ENCODE assay signal across 8 mouse cellular contexts in the genomic region with DNA sequence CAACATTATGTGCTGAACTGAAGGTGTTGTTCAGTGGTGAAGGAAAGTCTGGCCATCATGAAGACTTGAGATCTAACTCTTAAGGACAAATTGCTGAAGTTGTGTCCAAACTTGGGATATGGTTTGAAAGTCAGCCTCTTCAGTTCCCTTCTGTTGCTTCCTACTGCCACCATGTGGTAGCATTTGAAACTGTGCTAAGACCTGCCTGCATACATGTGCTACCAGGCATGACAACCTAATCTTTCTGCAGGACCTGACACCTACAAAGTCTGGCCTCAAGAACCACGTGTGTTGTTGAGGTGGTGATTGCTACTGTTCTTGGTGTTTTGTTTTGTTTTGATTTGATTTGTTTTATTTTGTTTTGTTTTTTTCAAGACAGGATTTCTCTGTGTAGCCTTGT. TPM values are rescaled to one million over a fixed set of nuclear protein-coding genes. Genes with fewer than 3 reads are reported as not detected.
DNase-seq lines count a peak whose midpoint lies in the region; ATAC-seq and TF ChIP-seq lines count a peak whose summit lies in the region.
"Had no signal": no experiment of that assay in that cellular context is flagged by ENCODE, and none has a peak within 500 bp of the region (broad histone marks: within the 10 kb centered on the region; RNA-seq: fewer than 3 reads in every experiment).

No protein-coding gene starts in this region.

- TF ChIP-seq CTCF in CH12.LX (conservative IDR thresholded peaks at IDR 0.05 in 1 of 2, IDR thresholded peaks at IDR 0.05 in 1 of 2; ENCODE audit: low read depth in 2 of 2, low read length in 2 of 2) (peak; percentile 56 to 84), Patski (IDR thresholded peaks at IDR 0.05) (peak; percentile 78)
- TF ChIP-seq CTCF in liver, postnatal 0 days (IDR thresholded peaks at IDR 0.05; ENCODE audit: low read depth), result peak; percentile 85

- H3K36me3 ChIP-seq in CH12.LX (replicated peaks in 1 of 2; ENCODE audit: control insufficient read depth in 1 of 2, insufficient read depth in 1 of 2, low read length in 1 of 2), result peaks cover 0 to 11% of the 10 kb centered on the region in 2 experiments
- H3K36me3 ChIP-seq in liver, postnatal 0 days (replicated peaks; ENCODE audit: insufficient read depth, low read length), result no peaks in the 10 kb centered on the region
- H3K36me3 ChIP-seq: hindbrain, embryonic 15.5 days had no signal

- H3K9me3 ChIP-seq in CH12.LX (replicated peaks; ENCODE audit: low read length), result no peaks in the 10 kb centered on the region
- H3K9me3 ChIP-seq in liver, postnatal 0 days (ENCODE audit: low read length), result no peaks in the 10 kb centered on the region
- H3K9me3 ChIP-seq: hindbrain, embryonic 15.5 days had no signal

- H3K27me3 ChIP-seq in CH12.LX (replicated peaks) (no peaks in the 10 kb centered on the region), Patski (no peaks in the 10 kb centered on the region)
- no peaks in the 10 kb centered on the region for H3K27me3 ChIP-seq in liver, postnatal 0 days (ENCODE audit: insufficient read depth, low read length)
- H3K27me3 ChIP-seq: hindbrain, embryonic 15.5 days had no signal

- DNase-seq in CH12.LX (ENCODE audit: extremely low read depth) (peak; percentile 68), Patski (ENCODE audit: low read depth, low spot score) (peak; percentile 12)
- DNase-seq in cerebellum, postnatal 10 days, result peak; percentile 87 to 91
- DNase-seq in gastrocnemius, adult 8-10 months (ENCODE audit: low spot score in 2 of 2), result peak; percentile 9 to 17
- peak; percentile 74 to 76 for DNase-seq in kidney, postnatal 4 days
- DNase-seq in liver, postnatal 0 days, result peak; percentile 62
- peak; percentile 72 for DNase-seq in right cerebral cortex, adult 18-20 months

- no peak overlapping the region for H3K27ac ChIP-seq in CH12.LX (ENCODE audit: insufficient read depth, low read depth)
- H3K27ac ChIP-seq in liver, postnatal 0 days (ENCODE audit: low read depth), result no peak overlapping the region
- H3K27ac ChIP-seq: hindbrain, embryonic 15.5 days had no signal

- no peak for TF ChIP-seq POLR2A in CH12.LX (IDR thresholded peaks at IDR 0.05; ENCODE audit: low read depth, low read length)

- ATAC-seq in Patski, result no peak
- ATAC-seq in liver, postnatal 0 days, result peak; percentile 44; the same call in 1 of the 2 replicates

- in situ Hi-C loops in CH12.LX (cut with MboI; ENCODE audit: low pct_ligation_motif_present, low pct_unique_long_range_greater_than_20kb, low sequenced_read_pairs), result loop anchor here (5.0 to 25.0 kb wide), 2 partner anchors 200 to 415 kb away; no protein-coding TSS in a partner anchor
- in situ Hi-C loops in Patski (cut with MboI; ENCODE audit: low pct_unique_long_range_greater_than_20kb), result loop anchor here (5.0 to 10.0 kb wide), 2 partner anchors 207 to 420 kb away; no protein-coding TSS in a partner anchor

- H3K9ac ChIP-seq in CH12.LX (ENCODE audit: insufficient read depth, low read depth), result no peak overlapping the region
- H3K9ac ChIP-seq in liver, postnatal 0 days (replicated peaks), result no peak overlapping the region
- H3K9ac ChIP-seq: hindbrain, embryonic 15.5 days had no signal

- dilution Hi-C loops in CH12.LX (cut with MboI; ENCODE audit: extremely low pct_ligation_motif_present, extremely low pct_unique_long_range_greater_than_20kb, low sequenced_read_pairs), result no loop called here

- POLR2A ChIA-PET in Patski (lab: Charles Lee), result no interaction called here

- TF ChIP-seq RAD21 in CH12.LX (IDR thresholded peaks at IDR 0.05; ENCODE audit: low read depth, low read length), result peak; percentile 79

- H3K79me2 ChIP-seq in CH12.LX (replicated peaks; ENCODE audit: control insufficient read depth, extremely low read depth, insufficient read depth, poor library complexity, severe bottlenecking), result no peaks in the 10 kb centered on the region

- CTCF ChIA-PET in Patski (lab: Charles Lee), result no interaction called here

- 22% methylated on average over 1 of the region's 1 CpGs for WGBS in liver, postnatal 0 days (ENCODE audit: insufficient replicate concordance)

- no peak overlapping the region for H3K4me3 ChIP-seq in CH12.LX (replicated peaks in 1 of 3; ENCODE audit: low read depth in 2 of 3, low read length in 2 of 3, poor library complexity in 1 of 3)
- no peak overlapping the region for H3K4me3 ChIP-seq in liver, postnatal 0 days (ENCODE audit: low read depth, low read length)
- H3K4me3 ChIP-seq: hindbrain, embryonic 15.5 days had no signal

- no peak overlapping the region for H3K4me2 ChIP-seq in CH12.LX (ENCODE audit: insufficient read depth, low read depth, poor library complexity, severe bottlenecking)
- no peak overlapping the region for H3K4me2 ChIP-seq in liver, postnatal 0 days (ENCODE audit: low read depth, low read length)
- H3K4me2 ChIP-seq: hindbrain, embryonic 15.5 days had no signal

- H3K4me1 ChIP-seq in CH12.LX (ENCODE audit: control insufficient read depth in 1 of 2, insufficient read depth in 2 of 2), result no peaks in the 10 kb centered on the region
- no peaks in the 10 kb centered on the region for H3K4me1 ChIP-seq in liver, postnatal 0 days (ENCODE audit: insufficient read depth)
- H3K4me1 ChIP-seq: hindbrain, embryonic 15.5 days had no signal

- no peak for TF ChIP-seq EP300 in CH12.LX (IDR thresholded peaks at IDR 0.05; ENCODE audit: low read length)
- TF ChIP-seq EP300 in liver, postnatal 0 days (IDR thresholded peaks at IDR 0.05; ENCODE audit: low read depth), result no peak

TF ChIP-seq in CH12.LX, 34 proteins besides CTCF, POLR2A, EP300 and RAD21:
- TF ChIP-seq MAZ (IDR thresholded peaks at IDR 0.05; ENCODE audit: low read depth, low read length) (no peak), SIN3A (IDR thresholded peaks at IDR 0.05; ENCODE audit: low read length) (no peak), MEF2A (IDR thresholded peaks at IDR 0.05; ENCODE audit: borderline replicate concordance, low read depth, low read length) (no peak), MYC (IDR thresholded peaks at IDR 0.05; ENCODE audit: low read depth, low read length) (peak; percentile 65; the same call in 1 of the 2 replicates), MAX (IDR thresholded peaks at IDR 0.05; ENCODE audit: low read length) (peak; percentile 70), SMC3 (IDR thresholded peaks at IDR 0.05; ENCODE audit: low read depth, low read length) (peak; percentile 87)

RNA-seq across cellular contexts. Expression of a gene that starts 19.6 kb away (rescaled TPM):
- total RNA-seq in CH12.LX (2012; rRNA removed) (0.30 and 0.42 TPM in 2 replicates), CH12.LX (2014; rRNA removed) (0.35 and 0.49 TPM in 2 replicates)
- polyA plus RNA-seq in CH12.LX (2012; ENCODE audit: insufficient read length, low read depth) (0.33 and 0.34 TPM in 2 replicates), Patski (2021) (0.08 TPM)
- 1 to 10 TPM in 2 of 4 experiments, under 1 TPM in 2; 0.58 to 1.1 (median 0.97) TPM for total RNA-seq in gastrocnemius, adult 8-10 months (2022)
- polyA plus RNA-seq in liver, postnatal 0 days (2015; fragmentation: Nextera tagmentation; extraction: Ambion mirVana), result 0.08 and 0.09 TPM in 2 replicates

RNA-seq across cellular contexts. Expression of a gene that starts 22.9 kb away (rescaled TPM):
- total RNA-seq in CH12.LX (2012; rRNA removed) (0.13 and 0.17 TPM in 2 replicates), CH12.LX (2014; rRNA removed) (0.08 and 0.11 TPM in 2 replicates)
- polyA plus RNA-seq in CH12.LX (2012; ENCODE audit: insufficient read length, low read depth) (0.14 and 0.15 TPM in 2 replicates), Patski (2021) (0.18 TPM)
- total RNA-seq in gastrocnemius, adult 8-10 months (2022), result under 1 TPM; 0.43 to 0.92 (median 0.59) TPM
- polyA plus RNA-seq in liver, postnatal 0 days (2015; fragmentation: Nextera tagmentation; extraction: Ambion mirVana), result 0.06 and 0.07 TPM in 2 replicates

Comparison
In these comparisons a context has a peak if more than half of its experiments do, and no peak if none do; other contexts are left out.
1. DNase-seq: peak in every context shown above with its lines; median percentile 89 in cerebellum, postnatal 10 days; 75 in kidney, postnatal 4 days; 72 in right cerebral cortex, adult 18-20 months; 68 in CH12.LX; 62 in liver, postnatal 0 days; 13 in gastrocnemius, adult 8-10 months; 12 in Patski.